Mouse (Mus musculus): ENCODE results near the gene Ccdc172. TPM values are rescaled to one million over a fixed set of nuclear protein-coding genes. Genes with fewer than 3 reads are reported as not detected.

Ccdc172 gene
- total RNA-seq, 2 experiments from 2014 or later: not detected

GRCm38 (mm10) chr19:58562301-58562815, 50.6 kb downstream of the Ccdc172 start:
- no peak for ATAC-seq (replicated peaks; ENCODE audit: poor library complexity)

GRCm38 (mm10) chr19:58571566-58571965, 59.8 kb downstream of the Ccdc172 start:
- no peak for ATAC-seq (replicated peaks; ENCODE audit: poor library complexity)

GRCm38 (mm10) chr19:58572429-58573071, 60.8 kb downstream of the Ccdc172 start:
- no peak for ATAC-seq (replicated peaks; ENCODE audit: poor library complexity)

- ATAC-seq (replicated peaks; ENCODE audit: poor library complexity): no peak
These were observed 61.3 kb downstream of the Ccdc172 start for GRCm38 (mm10) chr19:58573072-58573438.

GRCm38 (mm10) chr19:58582018-58582417, 70.2 kb downstream of the Ccdc172 start:
- no peak for ATAC-seq (replicated peaks; ENCODE audit: poor library complexity)

- ATAC-seq (replicated peaks; ENCODE audit: poor library complexity): no peak
These were observed 71.2 kb downstream of the Ccdc172 start for GRCm38 (mm10) chr19:58582956-58583355.

- no peak for ATAC-seq (replicated peaks; ENCODE audit: poor library complexity)
These were observed 74.3 kb downstream of the Ccdc172 start for GRCm38 (mm10) chr19:58586046-58586445.

- no peak for ATAC-seq (replicated peaks; ENCODE audit: poor library complexity)
These were observed 78.6 kb downstream of the Ccdc172 start for GRCm38 (mm10) chr19:58590251-58590936.

- ATAC-seq (replicated peaks; ENCODE audit: poor library complexity): no peak
These were observed 88.6 kb downstream of the Ccdc172 start for GRCm38 (mm10) chr19:58600381-58600780.

Other genes starting within 250 kb of the Ccdc172 start
- 0.20 TPM in 1 of 2 replicates, not detected in the other for gene Gfra1, start 56.1 kb upstream of the Ccdc172 start, total RNA-seq (2015)
- gene Gfra1, start 56.1 kb upstream of the Ccdc172 start, total RNA-seq (2017): 0.03 and 0.08 TPM in 2 replicates
- gene Pnlip, start 140.5 kb downstream of the Ccdc172 start, total RNA-seq (2015): not detected in 2 replicates
- not detected in 2 replicates for gene Pnlip, start 140.5 kb downstream of the Ccdc172 start, total RNA-seq (2017)
- gene Pnliprp1, start 216.9 kb downstream of the Ccdc172 start, total RNA-seq (2015): not detected in 2 replicates
- gene Pnliprp1, start 216.9 kb downstream of the Ccdc172 start, total RNA-seq (2017): not detected in 2 replicates
- gene Pnliprp2, start 247.7 kb downstream of the Ccdc172 start, total RNA-seq (2015): not detected in 2 replicates
- gene Pnliprp2, start 247.7 kb downstream of the Ccdc172 start, total RNA-seq (2017): not detected in 2 replicates

All from megakaryocyte progenitor cell, adult 5-6 weeks (primary cell).